ENCODE assay signal across 22 mouse cellular contexts in the genomic region with DNA sequence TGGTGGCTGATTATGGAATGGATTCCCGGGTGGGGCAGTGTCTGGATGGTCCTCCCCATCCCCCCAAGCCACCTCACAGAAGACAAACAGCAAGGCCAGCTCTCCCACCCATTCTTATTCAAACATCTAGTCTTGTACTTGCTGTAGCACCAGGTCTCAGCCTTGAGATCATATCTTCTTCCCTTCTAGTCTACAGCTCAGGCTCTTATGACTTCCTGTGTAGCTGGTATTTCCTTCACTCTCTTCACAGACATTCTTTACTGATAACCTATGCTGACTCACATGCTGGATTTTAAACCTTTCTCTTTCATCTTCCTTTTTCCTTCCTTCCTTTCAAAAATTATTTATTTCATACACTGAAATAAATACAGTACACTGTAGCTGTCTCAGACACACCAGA.
"Had no signal": no experiment of that assay in that cellular context is flagged by ENCODE, and none has a peak within 500 bp of the region (broad histone marks: within the 10 kb centered on the region; RNA-seq: fewer than 3 reads in every experiment).

No protein-coding gene starts in this region.

- ATAC-seq: liver, embryonic 12.5 days; midbrain, embryonic 13.5 days; midbrain, embryonic 16.5 days had no signal

- DNase-seq: kidney, adult 2 months; kidney, postnatal 10 days; kidney, postnatal 36 days; left cerebral cortex, postnatal 4 days; liver; lung, adult 18-20 months; lung, postnatal 10 days; lung, postnatal 36 days; retina, postnatal 1 day; right cerebral cortex, postnatal 25 days; spleen, adult 18-20 months; thymus, postnatal 25 days had no signal

- H3K4me1 ChIP-seq: limb, embryonic 13.5 days; liver, embryonic 15.5 days; lung, embryonic 15.5 days; midbrain, embryonic 10.5 days; midbrain, embryonic 13.5 days; neural tube, embryonic 13.5 days; stomach, embryonic 15.5 days had no signal

- H3K27me3 ChIP-seq: limb, embryonic 13.5 days; liver, embryonic 12.5 days; liver, embryonic 15.5 days; lung, embryonic 15.5 days; megakaryocyte, embryonic 14.5 days; midbrain, embryonic 13.5 days; neural tube, embryonic 13.5 days; stomach, embryonic 15.5 days had no signal

- H3K36me3 ChIP-seq: limb, embryonic 13.5 days; liver, embryonic 12.5 days; liver, embryonic 15.5 days; lung, embryonic 15.5 days; midbrain, embryonic 10.5 days; midbrain, embryonic 13.5 days; neural tube, embryonic 13.5 days; stomach, embryonic 15.5 days had no signal

- H3K4me3 ChIP-seq: limb, embryonic 13.5 days; liver, embryonic 12.5 days; liver, embryonic 15.5 days; lung, embryonic 15.5 days; megakaryocyte, embryonic 14.5 days; midbrain, embryonic 10.5 days; midbrain, embryonic 13.5 days; neural tube, embryonic 13.5 days; stomach, embryonic 15.5 days had no signal

- H3K27ac ChIP-seq: limb, embryonic 13.5 days; liver, embryonic 12.5 days; liver, embryonic 15.5 days; lung, embryonic 15.5 days; midbrain, embryonic 10.5 days; midbrain, embryonic 13.5 days; neural tube, embryonic 13.5 days; stomach, embryonic 15.5 days had no signal

- H3K9me3 ChIP-seq: limb, embryonic 13.5 days; liver, embryonic 12.5 days; liver, embryonic 15.5 days; lung, embryonic 15.5 days; megakaryocyte, embryonic 14.5 days; midbrain, embryonic 10.5 days; midbrain, embryonic 13.5 days; neural tube, embryonic 13.5 days; stomach, embryonic 15.5 days had no signal
